Comparison of ENCODE assay signal across 22 mouse cellular contexts in genomic region chr7:118499784-118500435, GRCm38 (mm10). TPM values are rescaled to one million over a fixed set of nuclear protein-coding genes. Genes with fewer than 3 reads are reported as not detected.
"Had no signal": no experiment of that assay in that cellular context is flagged by ENCODE, and none has a peak within 500 bp of the region (broad histone marks: within the 10 kb centered on the region; RNA-seq: fewer than 3 reads in every experiment).

No protein-coding gene starts in this region.

- H3K9me3 ChIP-seq: liver, embryonic 13.5 days; neural tube, embryonic 15.5 days had no signal

- H3K27me3 ChIP-seq: liver, embryonic 13.5 days; neural tube, embryonic 12.5 days had no signal

- H3K36me3 ChIP-seq: liver, embryonic 13.5 days; neural tube, embryonic 12.5 days; neural tube, embryonic 15.5 days had no signal

- H3K27ac ChIP-seq: kidney, postnatal 0 days; layer of hippocampus, adult 2 months; left cerebral cortex, adult 2 months; liver, embryonic 13.5 days; neural tube, embryonic 12.5 days; neural tube, embryonic 15.5 days had no signal

- H3K4me2 ChIP-seq: liver, embryonic 13.5 days; midbrain, embryonic 11.5 days; neural tube, embryonic 12.5 days; neural tube, embryonic 15.5 days had no signal

- H3K4me3 ChIP-seq: layer of hippocampus, adult 2 months; left cerebral cortex, adult 2 months; liver, embryonic 13.5 days; neural tube, embryonic 12.5 days; neural tube, embryonic 15.5 days had no signal

- H3K9ac ChIP-seq: liver, embryonic 13.5 days; neural tube, embryonic 12.5 days; neural tube, embryonic 15.5 days had no signal

- DNase-seq: kidney, postnatal 25 days; layer of hippocampus, postnatal 36 days; liver, embryonic 13.5 days; lung, adult 2 months; lung, postnatal 14 days; lung, postnatal 4 days; midbrain, embryonic 14.5 days; right cerebral cortex, adult 18-20 months; right cerebral cortex, postnatal 14 days; right cerebral cortex, postnatal 4 days; thymus, adult 2 months; thymus, postnatal 14 days; thymus, postnatal 4 days had no signal

- H3K4me1 ChIP-seq: liver, embryonic 13.5 days; neural tube, embryonic 12.5 days; neural tube, embryonic 15.5 days had no signal

RNA-seq across cellular contexts. Expression of gene Syt17, which starts 51.9 kb away (rescaled TPM):
- total RNA-seq: liver, adult 2 months; megakaryocyte progenitor cell, adult 5-6 weeks; megakaryocyte-erythroid progenitor cell, adult 5-6 weeks had no signal
- polyA plus RNA-seq: liver, adult 2 months had no signal
